Mouse (Mus musculus) midbrain, embryonic 10.5 days (tissue): ENCODE measurements at regions not wholly inside any gene's neighbourhood (a gene's known extent, or its start where the extent isn't known, plus 50 kb on each side); places are given as distances from the start of the nearest gene placed in this dataset.

Experiments used
- DNase-seq: peaks from one replicate; pipeline ENCODE4 v3.0.0-alpha.2; 2017; ENCODE audit warnings: low spot score
- H3K27ac ChIP-seq: fragments of 300-500 bp; sonication (generic); replicated peaks from 2 replicates; pipeline ENCODE4 v1.5.1; 2016; ENCODE audit warnings: mild to moderate bottlenecking
- H3K27me3 ChIP-seq: fragments of 300-500 bp; sonication (generic); 2 replicates; pipeline ENCODE4 v1.6.1; 2016; ENCODE audit warnings: low read depth, mild to moderate bottlenecking; ENCODE audit not compliant: poor library complexity, severe bottlenecking
- H3K36me3 ChIP-seq: fragments of 300-500 bp; sonication (generic); 2 replicates; pipeline ENCODE4 v1.6.1; 2016; ENCODE audit warnings: mild to moderate bottlenecking, moderate library complexity
- H3K4me1 ChIP-seq: fragments of 300-500 bp; sonication (generic); 2 replicates; pipeline ENCODE4 v1.6.1; 2016
- H3K4me3 ChIP-seq: fragments of 300-500 bp; sonication (generic); 2 replicates; pipeline ENCODE4 v1.5.1; 2016; ENCODE audit warnings: mild to moderate bottlenecking, moderate library complexity
- H3K9me3 ChIP-seq: fragments of 300-500 bp; sonication (generic); replicated peaks from 2 replicates; pipeline ENCODE4 v1.6.1; 2016; ENCODE audit warnings: mild to moderate bottlenecking
- WGBS: fragments of 180-500 bp; shearing (Covaris S2); methylation state at CpG from one replicate; pipeline ENCODE4 v1.1.7; 2016; 5-methylcytosine and 5-hydroxymethylcytosine counted together

- no peaks in the 10 kb centered on the region for H3K27me3 ChIP-seq
- 73% methylated on average over 16 of the region's 16 CpGs for WGBS
- no peaks in the 10 kb centered on the region for H3K36me3 ChIP-seq
- peak overlapping the region; percentile 52 for H3K27ac ChIP-seq
- 0 out of 2 replicates have a peak, but pooled peaks cover 6% of the 10 kb centered on the region for H3K4me1 ChIP-seq
- no peak for DNase-seq
- no peaks in the 10 kb centered on the region for H3K9me3 ChIP-seq
- no peak overlapping the region for H3K4me3 ChIP-seq
Observed at GRCm38 (mm10) chr7:133457436-133458324, 144.3 kb downstream of the Tex36 start.

DNA sequence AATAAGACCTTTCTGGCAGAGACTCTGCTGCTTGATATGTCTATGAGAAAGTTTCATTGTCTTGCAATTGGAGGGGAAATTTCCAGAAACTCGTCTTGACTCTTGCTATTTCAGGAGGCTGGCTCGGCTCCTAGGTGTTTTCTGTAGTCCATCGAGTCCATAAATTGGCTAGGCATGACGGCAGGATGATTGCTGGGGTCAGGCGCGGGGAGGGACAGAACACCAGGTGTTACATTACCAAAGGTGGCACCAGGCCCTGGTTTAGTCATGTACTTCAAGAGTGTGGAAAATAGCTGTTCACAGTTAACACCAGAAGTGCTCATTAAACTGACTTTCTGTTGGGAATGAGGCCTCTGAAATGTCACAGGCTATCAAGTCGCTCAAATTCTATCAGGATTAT, 151.7 kb downstream of the Tex36 start:
- Histone ChIP-seq H3K4me3 (no peak overlapping the region), H3K27me3 (no peaks in the 10 kb centered on the region), H3K4me1 (no peaks in the 10 kb centered on the region), H3K9me3 (no peaks in the 10 kb centered on the region), H3K27ac (no peak overlapping the region), H3K36me3 (no peaks in the 10 kb centered on the region)
- no peak for DNase-seq
- WGBS, result 89% methylated on average over 7 of the region's 7 CpGs

GRCm38 (mm10) chr7:133447079-133447478, 154.9 kb downstream of the Tex36 start:
- no peak overlapping the region for H3K4me3 ChIP-seq
- 43% methylated on average over 2 of the region's 2 CpGs for WGBS
- no peaks in the 10 kb centered on the region for H3K9me3 ChIP-seq
- peaks cover 9% of the 10 kb centered on the region for H3K4me1 ChIP-seq
- no peaks in the 10 kb centered on the region for H3K36me3 ChIP-seq
- H3K27ac ChIP-seq, result no peak overlapping the region
- DNase-seq, result no peak
- peaks cover 26% of the 10 kb centered on the region for H3K27me3 ChIP-seq

DNA sequence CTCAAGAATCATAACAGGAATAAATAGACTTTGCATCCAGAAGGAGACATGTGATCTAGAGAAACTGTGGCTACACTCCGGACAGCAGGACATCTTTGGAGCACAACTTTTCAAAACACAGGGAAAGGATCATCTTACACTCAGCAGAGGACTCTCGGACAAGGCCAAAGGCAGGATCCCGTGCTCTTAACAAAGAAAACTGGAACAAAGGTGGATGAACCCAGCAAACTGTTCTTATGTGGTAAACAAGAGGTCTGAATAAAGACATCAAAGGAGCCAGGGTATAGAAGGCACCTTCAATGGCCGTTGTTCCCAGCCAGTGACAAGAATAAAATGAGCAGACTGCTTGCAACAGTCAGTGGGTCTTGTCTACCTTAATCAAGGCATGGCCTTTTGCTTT, 160.3 kb downstream of the Tex36 start:
- no peak for DNase-seq
- H3K36me3 ChIP-seq, result no peaks in the 10 kb centered on the region
- H3K9me3 ChIP-seq, result no peaks in the 10 kb centered on the region
- peaks cover 44% of the 10 kb centered on the region for H3K27me3 ChIP-seq
- H3K27ac ChIP-seq, result peak overlapping the region; percentile 67
- H3K4me1 ChIP-seq, result peaks cover 58% of the 10 kb centered on the region
- 8% methylated on average over 4 of the region's 4 CpGs for WGBS
- H3K4me3 ChIP-seq, result no peak overlapping the region

- H3K9me3 ChIP-seq, result no peaks in the 10 kb centered on the region
- WGBS, result 75% methylated on average over 6 of the region's 6 CpGs
- peaks cover 44% of the 10 kb centered on the region for H3K27me3 ChIP-seq
- DNase-seq, result no peak
- no peaks in the 10 kb centered on the region for H3K36me3 ChIP-seq
- peak overlapping the region; percentile 67 for H3K27ac ChIP-seq
- peaks cover 61% of the 10 kb centered on the region for H3K4me1 ChIP-seq
- no peak overlapping the region for H3K4me3 ChIP-seq
Observed at GRCm38 (mm10) chr7:133441169-133441568, 160.8 kb downstream of the Tex36 start.

- Histone ChIP-seq H3K4me3 (no peak overlapping the region), H3K27me3 (peaks cover 44% of the 10 kb centered on the region), H3K36me3 (no peaks in the 10 kb centered on the region), H3K27ac (peak overlapping the region; percentile 67; the same call in 1 of the 2 replicates), H3K9me3 (no peaks in the 10 kb centered on the region), H3K4me1 (peaks cover 65% of the 10 kb centered on the region)
- DNase-seq, result no peak
- 45% methylated on average over 12 of the region's 12 CpGs for WGBS
Observed at GRCm38 (mm10) chr7:133440711-133441110, 161.2 kb downstream of the Tex36 start.

DNA sequence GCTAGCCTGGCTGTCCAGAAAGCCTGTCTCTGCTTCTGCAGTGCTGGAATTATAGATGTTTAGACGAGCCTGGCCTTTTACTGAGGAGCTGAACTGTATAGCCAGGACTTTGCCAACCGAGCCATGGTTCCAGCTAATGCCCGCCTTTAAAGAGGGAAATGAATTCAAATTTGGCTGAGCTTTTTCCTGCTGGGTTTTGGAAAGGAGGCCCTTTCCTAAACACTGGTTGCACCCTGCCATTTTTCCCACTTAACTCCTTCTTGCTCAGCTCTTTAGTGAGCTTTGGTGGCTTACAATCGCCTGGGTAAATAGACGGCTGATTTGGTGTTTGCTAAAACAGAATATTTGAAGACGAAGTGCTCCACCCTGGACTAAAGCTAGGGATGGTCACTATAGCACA, 161.9 kb downstream of the Tex36 start:
- no peak for DNase-seq
- Histone ChIP-seq H3K27me3 (peaks cover 42% of the 10 kb centered on the region), H3K36me3 (no peaks in the 10 kb centered on the region), H3K27ac (peak overlapping the region; percentile 67), H3K4me1 (peaks cover 71% of the 10 kb centered on the region), H3K4me3 (no peak overlapping the region), H3K9me3 (no peaks in the 10 kb centered on the region)
- 68% methylated on average over 6 of the region's 6 CpGs for WGBS

GRCm38 (mm10) chr7:133438631-133439030, 163.3 kb downstream of the Tex36 start:
- Histone ChIP-seq H3K9me3 (no peaks in the 10 kb centered on the region), H3K4me3 (no peak overlapping the region), H3K27me3 (peaks cover 32% of the 10 kb centered on the region), H3K4me1 (peaks cover 74% of the 10 kb centered on the region), H3K36me3 (no peaks in the 10 kb centered on the region), H3K27ac (peak overlapping the region; percentile 79)
- 53% methylated on average over 6 of the region's 6 CpGs for WGBS
- DNase-seq, result no peak

DNA sequence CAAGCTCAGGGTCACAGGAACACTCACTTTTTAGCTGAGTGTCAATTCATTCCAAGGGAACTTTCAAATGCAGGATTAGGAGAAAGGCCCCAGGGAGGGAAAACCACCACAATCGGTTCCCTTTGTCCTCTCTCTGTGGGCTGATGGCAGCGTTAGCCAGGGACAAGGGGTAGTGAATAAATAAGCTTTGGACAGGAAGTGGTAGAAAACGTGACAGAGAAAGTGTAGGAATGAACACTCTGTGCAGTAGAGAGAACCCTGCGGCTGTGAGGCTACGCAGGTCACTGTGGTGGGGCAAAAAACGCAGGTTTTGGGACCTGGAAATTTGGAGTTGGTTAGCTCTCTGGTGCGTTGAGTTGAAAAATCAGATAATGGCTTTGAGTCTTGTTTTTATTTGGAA, 164.1 kb downstream of the Tex36 start:
- Histone ChIP-seq H3K27ac (peak overlapping the region; percentile 79), H3K4me3 (no peak overlapping the region), H3K27me3 (peaks cover 25% of the 10 kb centered on the region), H3K4me1 (peaks cover 73% of the 10 kb centered on the region), H3K36me3 (no peaks in the 10 kb centered on the region), H3K9me3 (no peaks in the 10 kb centered on the region)
- peak; percentile 68 for DNase-seq
- WGBS, result 7% methylated on average over 7 of the region's 7 CpGs

- Histone ChIP-seq H3K36me3 (no peaks in the 10 kb centered on the region), H3K9me3 (no peaks in the 10 kb centered on the region), H3K27me3 (peaks cover 14% of the 10 kb centered on the region), H3K4me3 (no peak overlapping the region), H3K27ac (peak overlapping the region; percentile 38), H3K4me1 (peaks cover 52% of the 10 kb centered on the region)
- no peak for DNase-seq
- 60% methylated on average over 14 of the region's 14 CpGs for WGBS
Observed at GRCm38 (mm10) chr7:133435596-133436357, 166.2 kb downstream of the Tex36 start.

DNA sequence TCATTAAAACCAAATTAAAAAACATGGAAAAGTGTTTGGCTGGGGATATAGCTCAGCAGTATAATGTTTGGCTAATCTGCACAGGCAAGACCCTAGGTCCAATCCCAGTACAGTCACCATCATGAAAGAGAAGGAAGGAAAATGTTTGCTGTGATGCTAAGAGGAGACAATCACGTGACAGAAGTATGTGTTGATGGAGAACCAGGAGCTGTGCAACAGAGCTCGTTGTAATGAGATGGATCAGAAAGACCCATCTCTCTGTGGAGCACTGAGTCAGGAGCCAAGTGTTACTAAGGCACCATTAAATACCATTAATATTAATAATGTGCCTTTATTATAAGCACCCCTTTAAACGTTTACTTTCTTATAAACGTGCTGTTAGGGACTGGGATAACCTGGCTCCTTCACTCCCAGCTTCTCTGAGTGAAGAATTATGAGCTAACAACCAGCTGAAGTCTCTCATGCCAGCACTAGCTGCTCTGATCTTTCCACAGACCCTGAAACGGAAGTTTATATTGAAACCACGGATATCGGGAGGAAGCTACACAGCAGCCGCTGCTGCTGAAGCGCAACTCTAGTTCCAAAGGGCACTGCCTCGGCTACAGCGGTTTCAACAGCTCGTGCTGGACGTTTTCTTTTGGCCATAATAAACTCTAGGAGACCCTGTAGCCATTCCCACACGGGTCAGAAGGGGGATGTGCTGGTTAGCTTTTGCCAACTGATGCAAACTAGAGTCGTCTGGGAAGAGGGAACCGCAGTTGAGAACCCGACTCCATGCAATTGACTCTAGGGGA, 167.7 kb downstream of the Tex36 start:
- 85% methylated on average over 17 of the region's 17 CpGs for WGBS
- Histone ChIP-seq H3K27me3 (peaks cover 6% of the 10 kb centered on the region; the same call in 1 of the 2 replicates), H3K27ac (no peak overlapping the region), H3K9me3 (no peaks in the 10 kb centered on the region), H3K4me1 (peaks cover 37% of the 10 kb centered on the region), H3K36me3 (no peaks in the 10 kb centered on the region), H3K4me3 (no peak overlapping the region)
- DNase-seq, result no peak

GRCm38 (mm10) chr7:133432343-133432742, 169.6 kb downstream of the Tex36 start:
- peaks cover 18% of the 10 kb centered on the region for H3K4me1 ChIP-seq
- no peaks in the 10 kb centered on the region for H3K27me3 ChIP-seq
- DNase-seq, result no peak
- no peaks in the 10 kb centered on the region for H3K9me3 ChIP-seq
- H3K4me3 ChIP-seq, result no peak overlapping the region
- WGBS, result 82% methylated on average over 1 of the region's 1 CpGs
- H3K27ac ChIP-seq, result no peak overlapping the region
- no peaks in the 10 kb centered on the region for H3K36me3 ChIP-seq
